Mouse (Mus musculus) liver, embryonic 12.5 days (tissue): ENCODE measurements around the gene Pxk. TPM values are rescaled to one million over a fixed set of nuclear protein-coding genes. Genes with fewer than 3 reads are reported as not detected.
"Not testable (repeated sequence)": the region's sequence is repeated elsewhere in the genome, so short reads cannot be mapped to it uniquely, and the experiment has no call there.

Source experiments
- ATAC-seq: fragments of 200-750 bp; cut with Nextera tagmentation; 2 replicates; pipeline ENCODE4 v1.8.0; 2017; ENCODE audit warnings: moderate number of reproducible peaks, mild to moderate bottlenecking, moderate library complexity
- H3K27ac ChIP-seq: fragments of 300-500 bp; sonication (generic); 2 replicates; pipeline ENCODE4 v1.5.1; 2016; ENCODE audit warnings: mild to moderate bottlenecking
- H3K27me3 ChIP-seq: fragments of 300-500 bp; sonication (generic); replicated peaks from 2 replicates; pipeline ENCODE4 v1.6.1; 2016; ENCODE audit warnings: mild to moderate bottlenecking, moderate library complexity
- H3K36me3 ChIP-seq: fragments of 300-500 bp; sonication (generic); 2 replicates; pipeline ENCODE4 v1.6.1; 2016; ENCODE audit warnings: mild to moderate bottlenecking, moderate library complexity
- H3K4me1 ChIP-seq: fragments of 300-500 bp; sonication (generic); 2 replicates; pipeline ENCODE4 v1.6.1; 2016
- H3K4me2 ChIP-seq: fragments of 300-500 bp; sonication (generic); 2 replicates; pipeline ENCODE4 v1.6.1; 2016; ENCODE audit warnings: mild to moderate bottlenecking, moderate library complexity
- H3K4me3 ChIP-seq: fragments of 300-500 bp; sonication (generic); 2 replicates; pipeline ENCODE4 v1.5.1; 2016; ENCODE audit warnings: mild to moderate bottlenecking, moderate library complexity
- H3K9ac ChIP-seq: fragments of 300-500 bp; sonication (generic); 2 replicates; pipeline ENCODE4 v1.6.1; 2016; ENCODE audit warnings: mild to moderate bottlenecking, moderate library complexity
- H3K9me3 ChIP-seq: fragments of 300-500 bp; sonication (generic); replicated peaks from 2 replicates; pipeline ENCODE4 v1.6.1; 2016; ENCODE audit warnings: mild to moderate bottlenecking, moderate library complexity
- WGBS: fragments of 180-500 bp; shearing (Covaris S2); methylation state at CpG from one replicate; pipeline ENCODE4 v1.1.7; 2016; ENCODE audit not compliant: insufficient replicate concordance; 5-methylcytosine and 5-hydroxymethylcytosine counted together
- polyA plus RNA-seq: library from polyadenylated mRNA; unstranded; fragments of >200 nt; fragmentation: Nextera tagmentation; extraction: Ambion mirVana; gene quantifications from 2 replicates; pipeline ENCODE4 v1.2.1, GENCODE M21; 2016

Pxk gene
- polyA plus RNA-seq, 1 experiment from 2014 or later, result 13.3 TPM

DNA sequence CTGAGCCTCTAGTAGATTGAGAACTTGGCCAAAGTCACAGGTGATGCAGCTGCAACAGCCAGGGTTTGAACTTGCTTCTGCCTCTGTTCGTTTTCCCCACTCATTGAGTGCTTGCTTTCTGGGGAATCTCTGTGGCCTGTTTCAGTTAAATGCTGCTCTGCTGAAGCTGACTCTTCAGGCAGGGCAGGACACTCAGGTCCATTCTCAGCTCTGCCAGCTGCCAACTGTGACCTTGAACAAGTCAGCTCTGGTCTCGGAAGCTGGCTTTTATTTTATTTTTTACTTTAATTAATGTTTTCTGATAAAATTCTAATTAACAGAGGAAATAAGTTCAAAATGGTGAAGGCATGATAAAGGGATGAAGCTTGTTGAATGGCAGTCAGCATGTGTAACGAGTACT lies 60.7 kb downstream of the Pxk start:
- ATAC-seq, result no peak
- H3K27me3 ChIP-seq, result no peaks in the 10 kb centered on the region
- WGBS, result 72% methylated on average over 3 of the region's 3 CpGs

DNA sequence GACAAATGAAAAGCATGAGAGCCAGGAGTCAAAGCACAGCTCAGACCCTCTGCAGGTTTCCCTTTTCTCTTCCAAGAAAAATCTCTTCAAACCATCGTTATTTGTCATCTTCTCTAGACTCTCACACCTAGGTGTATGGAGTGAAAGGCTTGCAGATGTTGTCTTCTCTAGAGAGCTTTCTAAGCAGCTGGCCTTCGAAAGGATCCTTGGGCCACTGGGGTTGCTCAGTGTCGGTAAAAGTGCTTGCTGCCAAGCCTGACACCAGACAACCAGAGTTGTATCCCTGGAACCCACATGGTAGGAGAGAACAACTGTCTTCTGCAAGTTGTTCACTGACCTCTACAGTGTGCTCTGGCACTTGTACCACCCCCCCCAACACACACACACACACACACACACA lies 61.1 kb downstream of the Pxk start:
- no peaks in the 10 kb centered on the region for H3K9me3 ChIP-seq
- no peak overlapping the region for H3K27ac ChIP-seq
- H3K36me3 ChIP-seq, result peaks cover 20% of the 10 kb centered on the region
- WGBS, result 69% methylated on average over 3 of the region's 3 CpGs
- H3K4me1 ChIP-seq, result no peaks in the 10 kb centered on the region
- H3K4me3 ChIP-seq, result no peak overlapping the region
- H3K27me3 ChIP-seq, result no peaks in the 10 kb centered on the region
- no peak for ATAC-seq
- no peak overlapping the region for H3K4me2 ChIP-seq
- H3K9ac ChIP-seq, result no peak overlapping the region

More for the DNA sequence above, 60.7 kb downstream of the Pxk start:
- Histone ChIP-seq H3K9ac (no peak overlapping the region), H3K4me2 (no peak overlapping the region), H3K36me3 (peaks cover 16% of the 10 kb centered on the region), H3K4me3 (no peak overlapping the region), H3K9me3 (no peaks in the 10 kb centered on the region), H3K27ac (no peak overlapping the region), H3K4me1 (no peaks in the 10 kb centered on the region)

DNA sequence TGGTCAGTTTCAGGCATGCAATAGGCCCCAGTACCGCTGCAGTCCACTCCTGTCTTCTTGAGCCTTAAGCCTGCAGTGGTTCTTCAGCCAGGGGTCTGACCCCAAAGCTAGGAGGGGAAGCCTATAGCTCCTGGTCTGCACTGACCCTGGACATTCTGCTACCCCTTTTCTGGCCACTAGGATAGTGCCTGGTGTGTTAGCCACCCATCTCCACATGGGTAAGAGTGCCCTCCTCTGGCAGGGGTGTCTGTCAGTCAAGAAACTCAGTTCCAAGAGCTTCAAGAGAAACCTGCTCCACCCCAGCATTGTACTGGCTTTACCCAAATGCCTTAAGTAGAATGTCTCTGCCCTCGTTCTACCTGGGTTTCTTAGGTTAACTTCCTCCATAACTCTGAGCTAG lies 63.8 kb downstream of the Pxk start:
- H3K9me3 ChIP-seq, result no peaks in the 10 kb centered on the region
- 76% methylated on average over 2 of the region's 2 CpGs for WGBS
- ATAC-seq, result no peak
- H3K4me2 ChIP-seq, result no peak overlapping the region
- peaks cover 44% of the 10 kb centered on the region for H3K36me3 ChIP-seq
- no peaks in the 10 kb centered on the region for H3K27me3 ChIP-seq
- no peaks in the 10 kb centered on the region for H3K4me1 ChIP-seq
- no peak overlapping the region for H3K4me3 ChIP-seq
- H3K27ac ChIP-seq, result no peak overlapping the region
- no peak overlapping the region for H3K9ac ChIP-seq

DNA sequence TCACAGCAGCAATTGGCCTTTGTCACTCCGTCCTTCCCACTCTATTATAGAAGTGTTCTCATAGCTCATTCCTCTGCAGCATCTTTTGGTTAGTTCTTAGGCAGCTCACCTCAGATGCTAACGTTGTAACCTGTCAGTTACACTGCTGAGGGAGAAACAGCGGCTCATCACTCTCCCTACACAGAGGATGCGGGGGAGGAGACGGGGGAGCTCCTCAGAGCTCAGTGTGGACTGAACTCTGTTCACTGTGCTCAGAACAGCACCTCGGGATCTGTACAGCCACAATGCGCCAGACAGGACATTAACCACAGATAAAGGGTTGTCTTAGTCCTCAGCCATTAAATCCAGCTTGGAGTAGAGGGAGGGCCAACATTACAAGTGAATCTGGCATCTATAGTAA lies 66.5 kb downstream of the Pxk start:
- Histone ChIP-seq H3K9me3 (no peaks in the 10 kb centered on the region), H3K27me3 (no peaks in the 10 kb centered on the region), H3K4me2 (no peak overlapping the region), H3K4me1 (no peaks in the 10 kb centered on the region), H3K27ac (no peak overlapping the region), H3K4me3 (no peak overlapping the region), H3K36me3 (peaks cover 71% of the 10 kb centered on the region), H3K9ac (no peak overlapping the region)
- no peak for ATAC-seq
- 70% methylated on average over 7 of the region's 7 CpGs for WGBS

DNA sequence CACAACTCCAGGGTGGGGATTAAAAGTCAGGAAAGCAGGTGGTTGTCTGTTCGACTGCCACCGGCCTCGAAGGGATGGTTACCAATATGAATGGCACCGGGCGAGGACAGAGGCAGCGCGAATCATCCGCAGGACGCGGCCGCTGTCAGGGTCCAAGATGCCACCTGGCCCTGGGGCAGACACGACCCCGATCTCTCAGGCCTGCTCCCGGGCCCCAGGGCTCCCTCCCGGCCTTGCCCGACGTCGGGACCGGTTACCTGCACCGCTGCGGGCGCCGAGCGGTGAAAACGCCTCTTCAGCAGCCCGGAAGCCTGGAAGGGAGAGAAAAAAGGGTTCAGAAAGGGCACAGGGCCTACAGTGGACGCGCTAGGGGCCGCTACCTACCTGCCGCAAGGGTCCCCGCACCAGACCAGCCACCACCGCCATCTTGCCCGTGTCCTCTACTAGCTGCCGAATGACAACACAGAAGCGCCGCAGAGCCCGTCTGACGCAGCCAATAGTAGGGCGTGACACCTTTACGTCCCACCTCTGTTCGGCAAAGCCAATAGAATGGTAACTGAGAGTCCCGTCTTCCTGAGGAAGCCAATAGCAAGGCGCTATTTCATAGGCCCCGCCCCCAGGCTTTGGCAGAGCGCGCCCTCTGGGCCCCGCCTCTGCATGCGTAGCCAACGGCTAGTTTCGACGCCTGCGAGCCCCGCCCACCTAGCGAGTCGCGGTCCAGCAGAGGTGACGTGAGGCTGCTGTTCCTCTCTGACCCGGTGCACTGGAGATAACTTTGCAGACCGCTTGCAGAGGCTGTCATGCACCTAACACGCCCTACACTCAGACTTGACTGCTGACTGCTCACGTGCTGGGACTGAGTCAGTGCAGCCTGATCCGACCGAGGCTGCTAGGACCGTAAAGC lies 74.7 kb downstream of the Pxk start, which contains the start of gene Pdhb:
Gene Pdhb (minus strand): TSS at position 519 of the 904 bp plus-strand sequence.
- under 1% methylated on average over 64 of the region's 64 CpGs for WGBS
- peak; percentile 98 for ATAC-seq
- H3K36me3 ChIP-seq, result peaks cover 37% of the 10 kb centered on the region
- H3K27me3 ChIP-seq, result 0 out of 2 replicates have a peak, but pooled peaks cover 3% of the 10 kb centered on the region
- H3K4me2 ChIP-seq, result peak within 1 kb of the TSS; percentile 84
- no peaks in the 10 kb centered on the region for H3K9me3 ChIP-seq
- H3K27ac ChIP-seq, result peak within 1 kb of the TSS; percentile 89
- H3K9ac ChIP-seq, result peak within 1 kb of the TSS; percentile 95
- H3K4me3 ChIP-seq, result peak within 1 kb of the TSS; percentile 98
- peaks cover 15% of the 10 kb centered on the region for H3K4me1 ChIP-seq

DNA sequence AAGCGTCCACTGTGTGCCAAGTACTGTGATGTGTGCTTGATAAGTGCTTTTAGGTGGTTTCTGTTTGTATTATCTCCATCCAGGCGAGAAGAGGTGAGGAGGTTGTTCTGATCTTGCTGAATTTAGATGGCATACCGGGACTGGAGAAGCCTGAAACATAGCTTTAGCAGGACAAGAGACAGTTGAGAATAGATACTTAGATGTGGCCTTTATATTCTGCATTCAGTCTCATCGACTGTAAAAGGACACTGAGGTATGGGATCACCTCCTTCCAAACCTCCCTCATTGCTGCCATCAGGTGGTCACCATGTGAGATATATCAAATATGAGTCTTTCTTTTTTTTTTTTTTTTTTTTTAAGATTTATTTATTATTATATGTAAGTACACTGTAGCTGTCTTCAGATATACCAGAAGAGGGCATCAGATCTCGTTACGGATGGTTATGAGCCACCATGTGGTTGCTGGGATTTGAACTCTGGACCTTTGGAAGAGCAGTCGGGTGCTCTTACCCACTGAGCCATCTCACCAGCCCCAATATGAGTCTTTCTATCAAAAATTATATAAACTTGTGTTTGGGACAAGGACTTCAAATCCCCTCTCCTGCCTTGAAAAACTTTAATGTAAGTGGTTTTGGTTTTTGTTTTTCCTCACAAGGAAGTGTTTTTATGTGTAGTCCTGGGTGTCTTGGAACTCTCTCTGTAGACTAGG lies 75.7 kb downstream of the Pxk start:
- H3K9me3 ChIP-seq, ATAC-seq, H3K27me3 ChIP-seq: not testable (repeated sequence)
- peaks cover 15% of the 10 kb centered on the region for H3K4me1 ChIP-seq
- peak overlapping the region; percentile 51 for H3K9ac ChIP-seq
- peaks cover 28% of the 10 kb centered on the region for H3K36me3 ChIP-seq
- H3K27ac ChIP-seq, result peak overlapping the region; percentile 89
- peak overlapping the region; percentile 84 for H3K4me2 ChIP-seq
- peak overlapping the region; percentile 98 for H3K4me3 ChIP-seq
- 23% methylated on average over 5 of the region's 7 CpGs for WGBS

DNA sequence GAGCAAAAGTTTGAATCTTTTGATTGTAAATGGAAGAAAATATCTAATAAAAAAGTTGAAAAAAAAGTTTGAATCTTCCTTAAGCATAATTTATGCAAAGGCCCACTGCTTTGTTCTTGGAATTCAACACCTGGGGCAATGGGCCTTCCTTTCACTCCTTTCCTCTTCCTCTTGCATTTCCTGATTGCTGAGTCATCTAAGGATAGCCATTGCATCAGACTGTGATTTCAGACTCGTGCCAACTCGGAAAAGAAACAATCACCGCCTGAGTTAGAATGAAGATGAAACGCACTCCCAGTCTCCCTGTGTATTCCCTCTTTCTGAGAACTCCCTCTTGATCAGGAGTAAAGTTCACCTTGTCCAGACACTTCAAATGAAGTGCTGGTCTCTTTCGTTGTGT lies 76.6 kb downstream of the Pxk start:
- peaks cover 19% of the 10 kb centered on the region for H3K36me3 ChIP-seq
- H3K4me1 ChIP-seq, result peaks cover 15% of the 10 kb centered on the region
- no peaks in the 10 kb centered on the region for H3K9me3 ChIP-seq
- no peak overlapping the region for H3K4me2 ChIP-seq
- ATAC-seq, result no peak
- no peak overlapping the region for H3K4me3 ChIP-seq
- WGBS, result 72% methylated on average over 5 of the region's 5 CpGs
- H3K9ac ChIP-seq, result no peak overlapping the region
- H3K27me3 ChIP-seq, result 0 out of 2 replicates have a peak, but pooled peaks cover 3% of the 10 kb centered on the region
- H3K27ac ChIP-seq, result no peak overlapping the region

DNA sequence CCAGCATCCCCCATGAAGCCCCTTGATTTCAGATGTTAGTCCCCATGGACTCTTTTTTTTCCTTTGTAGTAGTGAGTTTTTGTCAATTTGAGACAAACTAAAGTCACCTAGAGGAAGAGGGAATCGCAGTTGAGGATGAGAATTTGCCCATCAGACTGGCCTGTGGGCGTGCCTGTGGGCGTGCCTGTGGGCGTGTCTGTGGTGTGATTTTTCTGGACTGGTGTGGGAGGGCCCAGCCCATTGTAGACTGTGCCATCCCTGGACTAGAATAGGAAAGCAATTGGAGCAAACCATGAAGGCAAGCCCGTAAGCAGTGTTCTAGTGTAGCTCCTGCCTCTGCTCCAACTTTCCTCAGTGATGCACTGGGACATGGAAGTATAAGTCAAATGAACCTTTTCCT lies 78.2 kb downstream of the Pxk start:
- Histone ChIP-seq H3K36me3 (peaks cover 3% of the 10 kb centered on the region; the same call in 1 of the 2 replicates), H3K9me3 (no peaks in the 10 kb centered on the region), H3K27me3 (0 out of 2 replicates have a peak, but pooled peaks cover 3% of the 10 kb centered on the region), H3K4me1 (peaks cover 13% of the 10 kb centered on the region), H3K4me3 (no peak overlapping the region), H3K4me2 (no peak overlapping the region), H3K9ac (no peak overlapping the region), H3K27ac (no peak overlapping the region)
- no peak for ATAC-seq
- 43% methylated on average over 5 of the region's 5 CpGs for WGBS

DNA sequence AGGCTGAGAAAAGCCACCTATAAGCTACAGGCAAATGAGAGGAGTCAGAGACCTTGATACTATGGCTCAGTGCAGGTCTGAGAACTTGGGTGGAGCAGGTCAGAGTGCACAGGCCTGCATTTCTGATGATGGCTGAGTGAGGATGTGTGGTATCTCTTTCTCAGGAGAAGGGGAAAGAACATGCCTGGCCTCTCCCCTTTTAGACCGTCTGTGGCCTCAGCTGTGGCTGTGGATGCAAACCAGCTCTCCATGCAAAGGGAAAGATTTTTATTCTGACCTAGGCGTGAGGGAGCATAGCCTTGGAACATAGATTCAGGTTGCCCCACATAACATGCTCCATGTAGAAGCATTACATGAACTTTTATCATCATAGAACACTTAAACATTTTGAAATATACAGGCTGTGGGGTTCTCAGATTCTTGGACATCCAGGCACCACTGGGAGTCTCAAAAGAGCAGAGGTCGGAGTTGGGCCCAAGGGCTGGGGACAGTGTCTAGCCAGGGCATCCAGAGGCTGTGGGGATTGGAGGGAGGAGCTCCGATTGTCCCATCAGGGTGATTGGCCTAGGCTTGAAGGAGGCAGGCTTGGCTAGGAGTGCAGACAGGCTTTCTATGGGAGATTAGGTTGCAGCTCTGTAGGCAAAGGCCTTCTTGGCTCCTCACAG lies 82.5 kb downstream of the Pxk start:
- 0 out of 2 replicates have a peak, but pooled peaks cover 3% of the 10 kb centered on the region for H3K27me3 ChIP-seq
- WGBS, result 62% methylated on average over 4 of the region's 4 CpGs
- no peak for ATAC-seq

DNA sequence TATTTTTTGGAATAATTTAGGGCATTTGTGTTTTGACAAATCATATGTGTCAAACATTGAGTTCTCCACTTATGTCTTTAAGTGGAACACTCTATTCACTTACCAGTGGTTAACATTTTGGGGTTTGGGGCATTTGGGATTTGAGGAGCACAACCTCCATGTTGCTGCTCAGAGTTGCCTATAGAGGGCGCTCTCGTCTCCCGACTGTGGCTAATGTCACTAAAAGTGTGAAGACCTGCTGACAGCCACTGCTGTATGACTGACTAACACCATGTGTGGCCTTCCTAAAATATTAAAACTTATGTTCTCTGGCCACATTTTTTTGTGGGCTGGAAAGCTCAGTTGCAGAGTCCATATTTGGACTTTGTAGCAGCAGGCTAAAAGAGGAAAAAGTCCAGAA lies 85.3 kb downstream of the Pxk start:
- WGBS, result 45% methylated on average over 3 of the region's 3 CpGs
- ATAC-seq, result no peak

More for the DNA sequence above, 82.5 kb downstream of the Pxk start:
- no peak overlapping the region for H3K9ac ChIP-seq
- H3K9me3 ChIP-seq, result no peaks in the 10 kb centered on the region
- no peaks in the 10 kb centered on the region for H3K4me1 ChIP-seq
- no peak overlapping the region for H3K4me2 ChIP-seq
- H3K4me3 ChIP-seq, result no peak overlapping the region
- no peak overlapping the region for H3K27ac ChIP-seq
- no peaks in the 10 kb centered on the region for H3K36me3 ChIP-seq

DNA sequence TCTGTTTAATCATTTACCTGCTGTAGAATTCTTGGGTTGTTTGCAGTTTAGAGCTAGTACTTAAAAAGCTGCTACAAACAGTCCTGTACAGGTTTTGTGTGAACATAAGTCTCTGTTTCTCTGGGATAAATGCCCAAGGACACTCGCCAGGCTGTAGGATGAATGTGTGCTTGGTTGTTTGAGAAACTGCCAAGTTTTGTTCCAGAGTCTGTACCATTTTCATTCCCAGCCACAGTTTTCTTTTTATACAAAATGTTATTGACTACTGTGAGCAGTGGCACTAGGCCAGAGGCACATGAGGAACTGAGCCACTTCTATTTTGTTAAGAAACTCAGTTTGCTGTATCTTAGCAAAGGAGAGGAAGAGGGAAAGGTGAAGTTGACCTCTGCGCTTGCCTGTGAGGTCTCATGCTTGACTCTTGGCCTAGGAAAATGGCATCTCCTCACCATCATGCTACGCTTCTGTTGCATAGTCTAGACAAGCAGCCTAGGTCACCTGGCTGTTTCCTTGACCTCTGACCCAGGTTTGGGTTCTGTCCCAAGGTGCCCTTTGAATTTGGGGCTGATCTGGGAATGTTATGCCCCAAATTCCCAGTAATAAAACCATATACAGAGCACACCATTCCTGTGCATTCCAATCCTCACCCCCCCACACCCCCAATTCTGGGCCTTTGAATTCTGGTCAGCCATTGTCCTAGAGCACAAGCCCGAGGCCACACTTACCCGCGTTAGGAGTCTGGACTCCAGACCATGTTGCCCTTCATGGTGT lies 88.5 kb downstream of the Pxk start:
- 77% methylated on average over 6 of the region's 6 CpGs for WGBS
- no peaks in the 10 kb centered on the region for H3K36me3 ChIP-seq
- no peak for ATAC-seq

More for the DNA sequence above, 85.3 kb downstream of the Pxk start:
- Histone ChIP-seq H3K27me3 (no peaks in the 10 kb centered on the region), H3K27ac (no peak overlapping the region), H3K36me3 (no peaks in the 10 kb centered on the region), H3K9me3 (no peaks in the 10 kb centered on the region), H3K4me3 (no peak overlapping the region), H3K4me2 (no peak overlapping the region), H3K9ac (no peak overlapping the region), H3K4me1 (no peaks in the 10 kb centered on the region)

More for the DNA sequence above, 88.5 kb downstream of the Pxk start:
- no peak overlapping the region for H3K4me2 ChIP-seq
- no peaks in the 10 kb centered on the region for H3K9me3 ChIP-seq
- H3K4me3 ChIP-seq, result no peak overlapping the region
- H3K4me1 ChIP-seq, result no peaks in the 10 kb centered on the region
- H3K27ac ChIP-seq, result no peak overlapping the region
- H3K9ac ChIP-seq, result no peak overlapping the region
- H3K27me3 ChIP-seq, result no peaks in the 10 kb centered on the region
